Mouse (Mus musculus) adrenal gland, adult (tissue): ENCODE results near the gene 4921517D22Rik.

ENCODE experiments used
- DNase-seq, 2 experiments: peaks; one replicate each; pipeline ENCODE4 v3.0.0; 2022 to 2023; ENCODE audit warnings: low spot score in 1 of 2; ENCODE audit not compliant: inconsistent age in 2 of 2

4921517D22Rik gene

GRCm38 (mm10) chr13:59691478-59691877 is 2.4 kb downstream of the 4921517D22Rik start:
- DNase-seq, result no peak

- no peak for DNase-seq
Measured at GRCm38 (mm10) chr13:59690576-59690975, 3.3 kb downstream of the 4921517D22Rik start.

GRCm38 (mm10) chr13:59689843-59690242 is 4.1 kb downstream of the 4921517D22Rik start:
- DNase-seq, result no peak

GRCm38 (mm10) chr13:59689313-59689712 is 4.6 kb downstream of the 4921517D22Rik start:
- no peak for DNase-seq

- no peak for DNase-seq
Measured at GRCm38 (mm10) chr13:59688338-59688770, 5.6 kb downstream of the 4921517D22Rik start.

GRCm38 (mm10) chr13:59685236-59685635 is 8.7 kb downstream of the 4921517D22Rik start:
- DNase-seq, result no peak

GRCm38 (mm10) chr13:59682629-59683028 is 11.3 kb downstream of the 4921517D22Rik start:
- DNase-seq, result no peak

- DNase-seq, result no peak
Measured at GRCm38 (mm10) chr13:59679908-59680307, 14.0 kb downstream of the 4921517D22Rik start.

GRCm38 (mm10) chr13:59679306-59679705 is 14.6 kb downstream of the 4921517D22Rik start:
- DNase-seq, result no peak

GRCm38 (mm10) chr13:59676316-59677229 is 17.3 kb downstream of the 4921517D22Rik start:
- no peak for DNase-seq

- DNase-seq, result peak; percentile 70 to 82
Measured at GRCm38 (mm10) chr13:59675151-59676011, 18.5 kb downstream of the 4921517D22Rik start, which contains the start of gene Golm1. Golm1 (minus strand) TSS chr13:59675811.

GRCm38 (mm10) chr13:59674761-59675150 is 19.2 kb downstream of the 4921517D22Rik start:
- DNase-seq, result peak; percentile 23 to 68

GRCm38 (mm10) chr13:59674215-59674614 is 19.7 kb downstream of the 4921517D22Rik start:
- DNase-seq, result no peak

GRCm38 (mm10) chr13:59673597-59673996 is 20.3 kb downstream of the 4921517D22Rik start:
- DNase-seq, result no peak

- no peak for DNase-seq
Measured at GRCm38 (mm10) chr13:59672248-59672647, 21.7 kb downstream of the 4921517D22Rik start.

GRCm38 (mm10) chr13:59671521-59671920 is 22.4 kb downstream of the 4921517D22Rik start:
- DNase-seq, result no peak

- DNase-seq, result no peak
Measured at GRCm38 (mm10) chr13:59669946-59670345, 24.0 kb downstream of the 4921517D22Rik start.

- peak in 1 of 2 experiments; percentile 40 for DNase-seq
Measured at GRCm38 (mm10) chr13:59668501-59669093, 25.3 kb downstream of the 4921517D22Rik start.

GRCm38 (mm10) chr13:59667763-59668162 is 26.1 kb downstream of the 4921517D22Rik start:
- no peak for DNase-seq

GRCm38 (mm10) chr13:59663939-59664712 is 29.8 kb downstream of the 4921517D22Rik start:
- no peak for DNase-seq
